Mouse (Mus musculus): Measurements from ENCODE around the gene Ints14. TPM values are rescaled to one million over a fixed set of nuclear protein-coding genes. Genes with fewer than 3 reads are reported as not detected.
A peak's percentile ranks its signal among the peaks of the same experiment; 100 is the strongest.

Gene Ints14
- total RNA-seq, 2 experiments from 2014 or later: 19.4 to 22.2 TPM

DNA sequence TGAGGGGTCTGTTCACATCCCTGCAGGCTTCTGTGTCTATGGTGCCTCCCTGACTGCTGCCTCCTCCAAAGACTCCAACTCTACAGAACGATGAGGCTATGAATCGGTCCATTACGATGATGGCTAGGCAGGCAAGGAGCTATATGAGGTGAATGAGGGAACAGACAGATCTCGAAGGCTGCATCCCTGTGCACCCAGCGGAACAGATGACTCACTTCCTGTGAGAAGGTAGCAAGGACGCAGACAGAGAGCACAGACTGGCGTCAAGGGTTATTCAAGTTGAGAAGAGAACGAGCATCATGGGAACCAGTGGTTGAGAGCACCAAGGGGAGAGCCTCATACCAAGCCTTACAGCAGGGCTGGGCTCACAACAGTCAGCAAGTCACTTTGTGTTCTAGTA, 49.9 kb downstream of the Ints14 start:
- H3K4me3 ChIP-seq: no peak overlapping the region
- intact Hi-C loops (cut with DNase I): no loop called here
- no peak for DNase-seq (ENCODE audit: extremely low spot score in 1 of 2, low spot score in 2 of 2)
- no peak overlapping the region for H3K27ac ChIP-seq
- TF ChIP-seq CTCF (IDR thresholded peaks at IDR 0.05): no peak

DNA sequence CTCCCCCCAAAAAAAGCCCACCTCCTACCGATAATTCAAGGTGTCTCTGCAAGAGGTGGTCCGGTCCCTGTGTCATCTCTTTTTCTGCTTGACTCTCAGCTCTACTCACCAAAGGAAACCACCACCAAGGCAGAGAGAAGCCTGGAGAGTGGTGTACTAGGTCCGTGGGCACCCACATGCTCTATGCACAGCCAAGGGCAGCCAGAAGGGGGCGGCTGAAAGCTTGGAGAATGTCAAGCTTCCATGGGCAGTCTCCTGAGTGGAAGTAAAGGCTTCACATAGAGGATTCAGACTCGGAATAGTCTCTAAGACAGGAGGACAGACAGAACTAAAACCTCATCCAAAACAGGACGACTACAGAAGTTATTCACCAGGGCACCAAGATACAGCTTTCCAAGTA, 50.6 kb downstream of the Ints14 start:
- no peak for DNase-seq (ENCODE audit: extremely low spot score in 1 of 2, low spot score in 2 of 2)
- Histone ChIP-seq H3K27ac (no peak overlapping the region), H3K4me3 (no peak overlapping the region)
- intact Hi-C loops (cut with DNase I): no loop called here
- peak; percentile 50 for TF ChIP-seq CTCF (IDR thresholded peaks at IDR 0.05)

DNA sequence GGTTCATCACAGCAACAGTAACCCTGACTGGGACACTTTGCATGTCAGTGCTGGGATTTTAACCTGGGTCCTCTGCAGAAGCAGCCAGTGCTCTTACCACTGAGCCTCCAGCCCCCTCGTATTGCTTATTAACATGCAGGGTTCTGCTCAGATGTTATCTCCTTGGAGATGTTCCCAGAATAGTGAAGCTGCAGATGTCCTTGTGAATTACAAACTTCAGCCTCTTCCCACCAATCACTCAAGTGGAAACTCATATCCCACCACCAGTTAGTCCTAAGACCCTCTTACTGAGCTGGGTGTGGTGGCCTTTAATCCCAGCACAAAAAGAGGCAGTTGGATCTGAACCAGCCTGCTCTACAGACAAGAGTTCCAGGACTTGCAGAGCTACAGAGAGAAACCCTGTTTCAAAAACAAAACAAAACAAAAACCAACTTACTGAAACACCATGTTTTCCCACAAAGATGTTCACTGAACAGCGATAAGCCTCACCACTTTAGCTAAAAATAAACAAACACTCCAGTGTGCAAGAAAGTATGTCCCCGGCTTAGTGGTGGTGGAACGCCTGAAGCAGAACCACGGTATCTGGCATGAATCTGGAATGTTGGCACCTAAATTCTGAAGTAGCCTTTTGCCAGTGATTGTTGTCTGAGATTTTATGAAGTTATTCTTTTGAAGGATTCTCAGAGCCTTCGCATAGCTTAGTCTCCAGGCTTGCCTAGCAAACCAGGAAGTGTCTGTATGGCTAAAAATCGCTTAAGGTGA, 54.9 kb downstream of the Ints14 start:
- no peak for TF ChIP-seq CTCF (IDR thresholded peaks at IDR 0.05)
- no peak overlapping the region for H3K4me3 ChIP-seq
- intact Hi-C loops (cut with DNase I): no loop called here
- H3K27ac ChIP-seq: peak overlapping the region; percentile 67
- DNase-seq (ENCODE audit: extremely low spot score in 1 of 2, low spot score in 2 of 2): no peak

DNA sequence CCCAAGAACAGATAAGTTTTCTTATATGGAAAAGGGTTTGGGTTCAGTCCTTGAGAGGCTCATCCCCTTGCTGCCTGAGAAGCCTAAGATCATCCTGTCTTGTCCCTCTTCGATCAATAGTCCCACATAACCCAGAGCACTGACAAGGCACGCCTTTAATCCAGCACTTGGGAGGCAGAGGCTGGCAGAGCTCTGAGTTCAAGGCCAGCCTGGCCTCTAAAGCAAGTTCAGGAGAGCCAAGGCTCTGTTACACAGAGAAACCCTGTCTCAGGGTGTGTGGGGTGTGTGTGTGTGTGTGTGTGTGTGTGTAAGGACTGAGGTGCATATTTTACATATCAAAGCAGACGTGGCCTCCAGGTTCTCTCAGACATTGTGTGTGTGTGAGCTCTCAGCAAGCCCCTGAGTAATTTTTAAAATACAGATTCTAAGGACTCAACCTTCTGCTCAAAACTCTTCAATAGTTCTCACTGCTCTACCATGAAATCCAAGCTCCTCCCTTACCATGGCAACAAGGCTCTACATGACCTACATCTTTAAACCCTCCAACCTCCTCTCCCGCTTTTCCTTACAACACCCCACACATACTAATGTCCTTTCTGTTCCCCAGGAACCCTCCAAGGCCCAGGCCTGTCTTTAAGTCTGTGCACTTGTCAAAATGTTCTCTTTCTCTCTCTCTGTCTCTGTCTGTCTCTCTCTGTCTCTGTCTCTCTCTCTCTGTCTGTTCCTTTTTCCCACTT, 55.7 kb downstream of the Ints14 start:
- no peak for DNase-seq (ENCODE audit: extremely low spot score in 1 of 2, low spot score in 2 of 2)
- no peak for TF ChIP-seq CTCF (IDR thresholded peaks at IDR 0.05)

DNA sequence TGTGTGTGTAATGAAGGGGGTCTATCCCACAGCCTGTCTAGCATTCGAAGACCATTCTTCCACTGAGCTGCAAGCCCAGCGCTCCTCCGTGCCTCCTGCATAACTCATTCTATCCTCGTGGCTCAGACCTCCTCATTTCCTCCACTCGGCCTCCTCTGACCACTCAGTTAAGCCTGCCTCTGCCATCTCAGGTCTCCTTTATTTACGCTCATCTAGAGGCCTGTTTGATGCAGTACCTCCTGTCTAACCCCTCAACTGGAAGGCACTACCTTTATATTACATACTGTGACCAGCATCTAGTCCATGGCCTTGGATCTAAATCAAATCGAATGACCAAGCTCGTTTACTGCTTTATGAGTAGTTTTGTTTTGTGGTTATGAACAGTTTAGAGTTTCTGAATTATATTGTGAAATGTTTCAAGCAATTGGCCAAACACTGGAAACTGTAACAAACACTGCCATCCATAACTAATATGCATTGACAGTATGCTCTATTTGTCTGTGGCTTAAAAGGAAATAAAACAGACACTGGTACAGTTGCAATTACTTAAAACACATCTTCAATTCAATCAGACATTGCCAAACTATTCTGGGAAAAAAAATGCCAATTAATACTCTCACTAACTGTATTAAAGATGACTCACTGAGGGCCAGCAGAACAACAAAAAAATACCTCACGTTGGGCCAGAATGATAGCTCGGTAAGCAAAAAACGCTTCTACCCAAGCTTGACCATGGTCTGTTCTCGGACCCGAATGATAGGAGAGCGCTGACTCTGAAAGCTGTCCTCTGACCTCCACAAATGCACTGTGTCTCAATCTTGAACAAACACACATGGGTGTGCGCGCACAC, 56.5 kb downstream of the Ints14 start:
- no peak for TF ChIP-seq CTCF (IDR thresholded peaks at IDR 0.05)

More for the DNA sequence above, 55.7 kb downstream of the Ints14 start:
- intact Hi-C loops (cut with DNase I): no loop called here
- H3K27ac ChIP-seq: peak overlapping the region; percentile 67
- no peak overlapping the region for H3K4me3 ChIP-seq

DNA sequence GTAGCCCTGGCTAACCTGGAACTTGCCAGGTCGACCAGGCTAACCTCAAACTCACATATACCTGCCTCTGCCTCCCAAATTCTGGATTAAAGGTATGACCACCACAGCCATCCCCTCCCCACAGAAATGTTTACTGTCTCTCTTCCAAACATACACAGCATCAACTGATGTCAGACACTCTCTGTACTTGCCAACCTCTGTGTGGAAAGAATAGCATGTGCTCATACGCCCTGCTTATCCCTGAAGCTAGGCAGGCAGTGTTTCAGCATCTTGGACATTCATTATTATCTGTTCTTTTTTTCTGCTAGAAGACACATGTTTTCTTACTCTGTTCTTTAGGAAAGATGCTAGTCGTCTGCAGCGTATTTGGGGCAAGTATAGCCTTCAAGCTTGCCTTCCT, 57.2 kb downstream of the Ints14 start:
- no peak for DNase-seq (ENCODE audit: extremely low spot score in 1 of 2, low spot score in 2 of 2)
- Histone ChIP-seq H3K27ac (peak overlapping the region; percentile 12; the same call in 1 of the 2 replicates), H3K4me3 (no peak overlapping the region)
- intact Hi-C loops (cut with DNase I): no loop called here
- no peak for TF ChIP-seq CTCF (IDR thresholded peaks at IDR 0.05)

More for the DNA sequence above, 56.5 kb downstream of the Ints14 start:
- H3K4me3 ChIP-seq: no peak overlapping the region
- intact Hi-C loops (cut with DNase I): no loop called here
- H3K27ac ChIP-seq: peak overlapping the region; percentile 67
- DNase-seq (ENCODE audit: extremely low spot score in 1 of 2, low spot score in 2 of 2): no peak

DNA sequence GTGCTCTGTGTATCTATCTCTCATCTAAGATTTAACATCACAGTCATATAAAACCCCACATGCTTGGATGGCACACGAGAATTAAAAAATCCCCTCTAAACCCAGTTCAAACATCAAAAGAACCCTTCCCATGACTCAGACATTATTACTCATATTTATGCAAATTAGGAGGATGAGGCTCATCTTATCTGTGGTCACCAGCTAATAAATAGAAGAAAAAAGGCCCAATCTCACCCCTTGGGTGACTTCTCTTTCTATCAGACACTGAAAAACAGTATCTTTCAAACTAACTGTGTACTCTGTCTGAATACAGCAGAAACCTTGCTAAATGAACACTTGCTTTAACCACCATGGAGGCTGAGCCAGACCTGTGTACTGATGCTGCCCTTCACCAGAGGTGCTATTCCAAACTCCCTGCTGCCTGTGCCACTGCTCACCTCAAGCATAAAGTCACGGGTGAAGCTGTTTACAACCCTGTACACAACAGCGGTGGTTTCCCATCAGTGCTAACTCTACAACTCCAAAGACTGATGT, 58.0 kb downstream of the Ints14 start:
- no peak overlapping the region for H3K27ac ChIP-seq
- no peak for DNase-seq (ENCODE audit: extremely low spot score in 1 of 2, low spot score in 2 of 2)
- no peak overlapping the region for H3K4me3 ChIP-seq
- no peak for TF ChIP-seq CTCF (IDR thresholded peaks at IDR 0.05)
- intact Hi-C loops (cut with DNase I): no loop called here

DNA sequence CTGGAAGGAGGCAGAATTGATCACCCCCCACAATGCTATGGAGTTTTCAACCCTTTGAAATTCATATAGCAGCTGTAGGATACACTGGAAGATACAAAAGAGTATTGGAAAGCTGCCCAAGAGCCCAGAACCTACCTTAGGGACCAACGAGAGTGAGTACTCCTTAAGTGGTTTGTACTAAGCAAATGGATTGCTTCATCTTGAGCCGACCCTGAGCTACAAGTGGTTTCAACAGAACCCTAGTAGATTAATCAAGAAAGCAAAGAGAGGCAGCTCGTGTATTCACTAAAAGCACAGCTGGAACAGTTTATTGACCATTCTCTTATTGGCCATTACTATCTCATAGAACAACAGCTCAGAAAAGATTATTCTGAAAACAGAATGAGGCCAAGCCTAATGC, 58.4 kb downstream of the Ints14 start:
- no peak for TF ChIP-seq CTCF (IDR thresholded peaks at IDR 0.05)
- intact Hi-C loops (cut with DNase I): no loop called here
- H3K4me3 ChIP-seq: no peak overlapping the region
- H3K27ac ChIP-seq: no peak overlapping the region
- no peak for DNase-seq (ENCODE audit: extremely low spot score in 1 of 2, low spot score in 2 of 2)

DNA sequence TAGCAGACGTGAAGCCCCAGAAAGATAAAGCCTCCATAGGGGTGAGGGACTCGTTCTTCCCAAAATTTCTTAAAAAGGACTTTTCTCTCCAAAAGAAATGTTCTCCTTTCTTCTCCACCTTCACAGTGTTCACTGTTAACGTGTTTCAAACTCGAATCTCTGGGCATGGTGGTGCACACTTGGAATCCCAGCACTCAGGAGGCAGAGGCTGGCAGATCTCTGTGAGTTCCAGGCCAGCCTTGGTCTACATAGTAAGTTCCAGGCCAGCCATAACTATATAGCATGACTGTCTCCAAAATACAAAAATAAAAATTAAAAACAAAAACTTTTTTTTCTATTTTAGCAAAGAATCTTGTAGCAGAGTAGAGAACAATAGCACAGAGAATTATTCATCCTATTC, 59.4 kb downstream of the Ints14 start:
- Histone ChIP-seq H3K27ac (peak overlapping the region; percentile 28; the same call in 1 of the 2 replicates), H3K4me3 (peak overlapping the region; percentile 88)
- DNase-seq (ENCODE audit: extremely low spot score in 1 of 2, low spot score in 2 of 2): no peak
- intact Hi-C loops (cut with DNase I): no loop called here
- no peak for TF ChIP-seq CTCF (IDR thresholded peaks at IDR 0.05)

DNA sequence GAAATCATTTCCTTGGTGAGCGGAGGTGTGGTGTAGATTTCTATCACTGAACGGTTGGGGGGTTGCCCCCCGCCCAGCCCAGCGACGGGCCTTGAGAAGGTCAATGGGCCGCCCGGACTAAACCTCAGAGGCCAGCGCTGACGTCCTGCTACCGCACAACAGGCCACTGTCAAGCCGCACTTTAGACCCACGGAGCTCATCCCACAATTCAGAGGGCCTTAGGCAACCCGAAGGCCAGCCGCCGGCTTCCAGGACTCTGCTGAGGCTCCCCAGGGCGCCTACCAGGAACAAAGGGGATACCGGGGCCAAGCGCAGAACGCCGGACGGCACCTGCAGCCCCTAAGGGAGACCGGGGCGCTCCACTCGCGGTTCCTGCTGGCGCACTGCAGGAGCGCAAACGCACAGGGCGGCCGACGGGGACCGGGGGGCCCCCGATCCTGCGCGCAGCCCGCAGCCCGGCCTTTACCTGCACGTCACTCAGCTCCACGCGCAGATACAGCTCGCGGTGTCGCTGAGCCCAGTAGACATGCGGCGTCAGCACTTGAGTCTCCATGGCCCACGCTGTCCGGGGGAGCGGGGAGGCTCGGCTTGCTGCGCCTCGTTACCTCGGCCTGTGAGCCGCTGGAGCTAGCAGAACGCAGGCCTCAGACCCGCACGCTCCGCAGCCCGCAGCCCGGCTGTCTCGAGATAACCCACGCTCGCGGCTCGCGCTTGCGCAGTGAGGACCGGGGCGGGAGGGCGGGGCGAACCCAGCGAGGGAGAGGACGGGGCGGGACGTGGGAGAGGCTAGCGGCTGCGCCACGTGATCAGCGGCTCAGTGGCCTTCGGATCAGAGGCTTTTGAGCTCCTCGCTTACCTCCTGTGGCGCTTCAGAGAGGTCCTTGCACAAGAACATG, 60.5 kb downstream of the Ints14 start, which contains the start of gene Hacd3:
Hacd3 (minus strand) TSS at position 703 of the 896 bp plus-strand sequence.
- DNase-seq (ENCODE audit: extremely low spot score in 1 of 2, low spot score in 2 of 2): peak; percentile 88 to 90
- intact Hi-C loops (cut with DNase I): no loop called here
- H3K27ac ChIP-seq: peak within 1 kb of the TSS; percentile 97
- H3K4me3 ChIP-seq: peak within 1 kb of the TSS; percentile 88
- no peak for TF ChIP-seq CTCF (IDR thresholded peaks at IDR 0.05)

All from left cerebral cortex, adult 2 months (tissue).